Mouse (Mus musculus) cerebellum, postnatal 10 days (tissue): ENCODE data around the gene Rasal3.

ENCODE experiments used
- DNase-seq, 2 experiments: peaks; one replicate each; pipeline ENCODE4 v3.0.0; 2021; ENCODE audit warnings: mixed read lengths in 2 of 2

Gene Rasal3

GRCm38 (mm10) chr17:32388370-32389100 is 14.8 kb downstream of the Rasal3 start:
- peak; percentile 50 to 63 for DNase-seq

GRCm38 (mm10) chr17:32387986-32388369 is 15.4 kb downstream of the Rasal3 start:
- DNase-seq: no peak

DNA sequence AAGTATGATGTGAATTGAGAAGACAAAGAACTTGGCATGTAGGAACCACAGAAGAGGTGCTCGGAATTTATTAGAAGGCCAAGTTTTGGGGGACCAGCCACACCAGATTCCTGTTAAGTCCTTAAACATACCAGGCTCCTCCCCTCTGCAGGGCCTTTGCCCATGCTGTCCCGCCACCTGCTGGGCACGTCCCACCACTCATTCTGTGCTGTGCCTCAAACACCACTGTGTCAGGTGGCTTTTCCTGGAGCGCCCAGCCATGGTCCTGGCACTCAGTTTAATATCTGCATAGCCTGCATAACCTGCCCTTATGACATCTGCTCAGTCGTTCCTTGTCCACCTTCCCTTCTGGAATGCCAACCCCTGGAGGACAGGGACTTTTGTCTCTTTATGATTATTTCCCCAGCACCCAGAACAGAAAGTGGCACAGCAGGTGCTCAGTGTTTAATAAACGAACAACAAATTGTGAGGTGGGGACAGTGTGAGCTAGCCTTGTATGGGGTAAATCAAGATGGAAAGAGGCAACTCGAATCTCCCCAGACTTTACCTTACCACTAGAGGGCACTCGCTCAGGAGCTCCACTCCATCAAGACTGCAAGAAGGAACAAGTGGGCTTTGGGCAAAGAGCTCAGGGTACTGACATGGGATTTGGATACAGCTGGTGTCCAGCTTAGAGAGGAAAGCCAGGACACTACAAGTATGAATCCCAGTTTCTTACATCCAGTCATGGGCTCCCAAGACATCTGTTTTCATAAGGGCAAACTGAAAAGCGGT is 16.5 kb downstream of the Rasal3 start:
- DNase-seq: peak in 1 of 2 experiments; percentile 51

- DNase-seq: peak; percentile 36 to 57
Observed at GRCm38 (mm10) chr17:32383661-32384060, 19.7 kb downstream of the Rasal3 start.

DNA sequence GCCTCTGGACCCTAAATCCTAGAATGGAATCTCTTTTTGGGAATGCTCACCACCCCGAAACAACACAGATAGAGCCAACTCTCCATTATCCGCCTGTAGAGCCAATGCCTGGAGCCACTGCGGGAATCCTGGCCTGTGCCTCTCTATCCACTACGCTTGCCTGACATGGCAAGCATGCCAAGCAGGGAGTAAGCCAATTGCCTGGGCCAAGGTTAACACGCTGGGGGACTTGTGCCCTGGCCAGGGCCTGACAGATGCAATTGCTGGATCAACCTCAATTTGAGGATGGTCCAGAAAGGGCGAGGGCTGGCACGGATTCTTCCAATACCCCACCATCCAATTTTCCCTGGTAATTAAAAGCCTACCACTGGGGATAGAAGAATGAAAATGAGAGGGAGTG is 20.8 kb downstream of the Rasal3 start:
- peak; percentile 94 to 97 for DNase-seq

GRCm38 (mm10) chr17:32378786-32379185 is 24.6 kb downstream of the Rasal3 start:
- DNase-seq: no peak

- DNase-seq: no peak
Observed at GRCm38 (mm10) chr17:32377137-32377536, 26.2 kb downstream of the Rasal3 start.

DNA sequence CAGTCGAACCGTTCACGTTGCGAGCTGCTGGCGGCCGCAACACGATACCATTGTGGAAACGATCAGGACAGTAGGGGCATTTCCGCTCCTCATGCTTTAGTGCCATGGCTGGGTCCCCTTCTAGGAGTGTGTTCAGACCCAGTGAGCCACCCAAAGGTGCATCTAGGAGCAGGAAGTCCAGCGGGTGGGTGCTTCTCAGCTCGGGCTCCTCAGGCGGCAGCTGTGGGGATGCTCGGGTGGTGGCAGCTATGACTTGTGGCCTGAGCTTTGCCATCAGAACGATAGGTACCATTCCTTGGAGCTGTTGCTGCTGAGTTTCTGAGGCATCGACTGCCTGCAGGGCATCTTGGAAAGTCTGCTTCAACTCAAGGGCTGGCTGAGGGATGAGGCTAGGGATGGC is 26.9 kb downstream of the Rasal3 start:
- DNase-seq: no peak

DNA sequence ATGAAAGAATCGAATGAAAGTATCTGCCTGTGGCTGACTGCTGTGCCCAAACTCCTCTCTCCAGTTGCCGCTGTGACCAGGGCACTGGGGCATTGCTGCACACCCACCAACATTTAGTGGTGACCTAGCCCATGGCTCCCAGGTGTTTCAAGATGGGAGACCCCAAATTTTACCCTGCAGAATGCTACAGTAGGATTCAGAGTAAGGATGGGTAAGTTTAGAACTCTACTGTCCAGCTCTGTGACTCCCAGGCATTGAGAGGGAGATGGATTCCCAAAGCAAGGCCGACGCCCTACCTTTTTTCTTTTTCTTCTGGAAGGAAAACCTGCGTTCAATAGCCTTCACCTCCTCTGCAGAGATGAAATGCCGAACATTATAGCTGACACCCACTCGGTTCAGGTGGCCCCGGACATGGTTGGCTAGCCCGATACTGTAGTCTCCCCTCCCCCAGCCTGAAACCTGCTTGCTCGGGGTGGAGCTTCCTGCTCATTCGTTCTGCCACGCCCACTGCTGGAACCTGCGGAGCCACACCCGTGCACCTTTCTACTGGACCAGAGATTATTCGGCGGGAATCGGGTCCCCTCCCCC is 34.3 kb downstream of the Rasal3 start:
- no peak for DNase-seq

DNA sequence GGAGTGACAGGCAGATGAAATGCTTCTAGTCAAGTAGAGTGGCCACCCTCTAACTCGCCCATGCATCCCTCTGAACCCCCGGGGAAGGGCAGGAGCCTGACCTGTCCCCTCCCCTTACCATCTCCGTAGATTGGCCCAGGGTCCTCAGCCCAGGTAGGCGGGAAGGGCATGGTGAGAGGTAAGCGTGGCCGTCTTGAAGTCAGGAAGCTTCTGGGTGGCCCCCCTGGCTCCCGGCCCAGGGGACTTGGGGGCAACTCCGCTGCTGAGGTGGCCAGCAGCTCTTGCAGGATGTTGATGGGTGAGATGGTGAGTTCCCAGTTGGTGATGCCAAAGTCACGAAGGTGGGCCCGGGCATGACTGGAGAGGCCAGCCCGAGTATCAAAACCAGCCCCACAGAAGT is 35.7 kb downstream of the Rasal3 start:
- no peak for DNase-seq

DNA sequence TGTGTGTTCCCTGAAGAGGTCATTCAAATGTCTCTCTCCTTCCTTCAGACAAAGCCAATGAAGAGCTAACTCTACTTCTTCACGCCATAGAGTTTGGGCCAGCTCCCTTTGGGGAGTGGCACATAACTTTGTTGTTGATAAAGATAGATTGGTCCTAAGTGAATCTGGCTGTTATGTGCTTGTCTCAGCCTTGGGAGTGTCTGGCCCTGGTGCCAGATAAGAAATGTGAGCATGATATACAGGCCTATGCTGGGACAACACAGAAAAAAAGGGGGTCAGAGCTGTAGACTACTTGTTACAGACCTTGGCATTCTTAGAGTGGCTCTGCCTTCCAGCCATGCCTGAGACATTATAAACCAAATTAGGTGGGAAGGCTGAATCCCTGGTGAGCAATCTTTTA is 38.1 kb downstream of the Rasal3 start:
- no peak for DNase-seq

GRCm38 (mm10) chr17:32364850-32365249 is 38.5 kb downstream of the Rasal3 start:
- DNase-seq: no peak

GRCm38 (mm10) chr17:32364331-32364730 is 39.1 kb downstream of the Rasal3 start:
- DNase-seq: peak; percentile 90 to 95

- no peak for DNase-seq
Observed at GRCm38 (mm10) chr17:32363821-32364301, 39.5 kb downstream of the Rasal3 start.

- DNase-seq: no peak
Observed at GRCm38 (mm10) chr17:32362686-32363085, 40.7 kb downstream of the Rasal3 start.

DNA sequence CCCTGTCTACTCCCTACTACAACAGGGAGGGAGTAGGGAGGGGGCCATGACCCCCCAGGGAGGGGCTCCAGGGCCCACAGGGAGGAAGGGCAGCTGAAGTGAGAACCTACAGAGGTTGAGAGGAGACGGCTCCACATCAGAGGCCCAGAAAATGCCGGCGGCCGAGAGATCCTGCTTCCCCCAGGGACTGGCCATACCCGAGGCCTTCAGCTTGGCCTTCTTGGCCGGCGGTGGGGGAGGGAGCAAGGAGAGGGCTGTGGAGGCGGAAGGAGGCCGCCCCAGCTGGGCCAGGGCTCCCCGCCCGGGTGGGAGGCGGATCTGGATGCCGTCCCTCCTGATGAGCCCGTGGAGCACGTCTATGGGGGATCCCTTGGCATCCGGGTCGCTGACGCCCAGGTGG is 43.5 kb downstream of the Rasal3 start:
- no peak for DNase-seq

GRCm38 (mm10) chr17:32358943-32359340 is 44.4 kb downstream of the Rasal3 start:
- DNase-seq: no peak

DNA sequence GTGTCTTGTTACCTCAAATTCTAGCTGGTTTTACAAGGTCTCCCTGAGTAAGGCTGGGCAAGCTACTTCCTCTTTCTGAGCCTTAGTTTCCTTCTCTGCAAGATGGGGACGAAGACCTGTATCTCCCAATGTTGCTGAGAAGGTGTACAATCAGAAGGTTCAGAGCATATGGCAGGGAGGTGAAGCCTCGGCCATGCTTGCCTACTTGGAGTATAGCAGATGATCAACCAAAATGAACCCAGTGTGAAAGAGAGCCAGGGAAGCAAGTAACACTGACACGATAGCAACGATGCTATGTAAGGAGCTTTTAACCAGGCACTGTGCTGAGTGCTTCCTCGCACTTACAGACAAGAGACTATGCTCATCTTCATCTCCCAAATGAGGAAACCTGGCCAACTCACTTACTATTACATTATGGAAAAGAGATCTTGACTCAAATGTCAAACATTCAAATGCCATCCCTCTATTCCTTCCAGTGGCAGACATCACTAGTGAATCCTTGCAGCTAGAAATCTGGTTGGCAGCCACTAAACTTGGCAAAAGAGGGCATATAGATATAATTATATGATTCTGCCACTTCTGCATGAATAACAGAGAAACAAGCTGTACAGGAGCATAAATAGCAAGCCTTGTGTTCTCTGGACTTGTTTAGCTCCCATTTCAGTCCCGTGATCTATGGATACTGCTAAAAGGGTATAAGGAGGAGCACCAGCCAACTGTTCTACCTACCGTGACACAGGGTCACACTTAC is 45.0 kb downstream of the Rasal3 start:
- no peak for DNase-seq

GRCm38 (mm10) chr17:32356766-32357760 is 46.3 kb downstream of the Rasal3 start:
- DNase-seq: no peak

GRCm38 (mm10) chr17:32356281-32356680 is 47.1 kb downstream of the Rasal3 start:
- DNase-seq: no peak

DNA sequence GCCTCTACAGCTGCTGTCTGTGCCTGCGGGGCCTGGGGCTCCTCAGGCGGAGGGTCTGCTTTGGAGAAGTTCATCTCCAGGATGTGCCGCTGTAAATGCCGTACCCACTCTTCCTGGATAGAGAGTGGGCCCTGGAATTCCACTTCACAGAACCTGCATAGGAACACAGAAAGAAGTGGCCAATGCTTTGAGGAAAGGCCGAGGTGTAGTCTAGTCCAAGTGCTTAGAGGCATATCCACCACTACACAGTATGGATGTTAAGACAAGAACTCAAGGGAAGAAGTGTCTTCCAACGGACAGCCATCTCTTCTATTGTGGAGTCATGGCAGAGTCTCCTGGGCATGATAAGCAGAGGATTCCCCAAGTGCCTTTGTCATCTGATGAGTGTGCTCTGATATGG is 48.4 kb downstream of the Rasal3 start:
- no peak for DNase-seq

DNA sequence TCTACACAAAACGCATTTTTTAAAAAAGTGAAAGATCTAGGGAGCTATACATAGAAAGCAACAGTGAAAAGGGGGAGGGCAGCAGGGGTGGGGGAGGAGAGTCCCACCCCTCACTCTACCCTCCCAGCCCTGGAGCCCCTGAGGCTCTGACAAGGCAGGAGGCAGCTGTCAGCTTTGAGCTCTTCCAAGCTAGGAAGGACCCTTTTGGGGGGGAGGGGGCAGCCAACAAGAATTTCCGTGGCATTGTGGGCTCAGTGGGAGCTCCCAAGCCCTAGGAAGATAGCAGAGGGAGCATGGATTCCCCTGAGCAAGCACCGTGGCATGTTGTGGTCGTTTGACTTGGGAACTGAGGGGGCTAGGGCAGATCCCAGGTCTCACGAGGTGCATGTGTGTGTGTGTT is 49.2 kb downstream of the Rasal3 start:
- peak; percentile 38 to 47 for DNase-seq
